Mouse (Mus musculus): ENCODE data around the gene Adgrg7.

Gene Adgrg7

GRCm38 (mm10) chr16:56710071-56710470 lies 85.6 kb downstream of the Adgrg7 start:
- no peak for DNase-seq (ENCODE audit: low read depth, low spot score)

DNA sequence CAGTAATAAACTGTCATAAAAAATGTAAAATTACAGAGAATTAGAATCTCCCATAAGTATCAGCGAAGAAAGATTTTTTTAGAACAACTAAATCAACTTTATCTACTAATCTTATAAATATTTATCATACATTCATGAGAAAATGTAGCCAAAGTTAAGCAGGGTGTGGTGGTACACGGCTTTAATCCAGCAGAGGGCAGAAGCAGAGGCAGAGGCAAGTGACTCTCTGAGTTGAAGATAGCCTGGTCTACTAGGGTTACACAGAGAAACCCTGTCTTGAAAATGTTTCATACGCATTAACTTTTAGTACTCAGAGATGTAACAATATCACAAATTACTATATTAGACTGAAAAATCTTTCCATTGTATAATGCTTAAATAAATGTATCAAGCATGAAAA lies 89.9 kb downstream of the Adgrg7 start:
- no peak for DNase-seq (ENCODE audit: low read depth, low spot score)

DNA sequence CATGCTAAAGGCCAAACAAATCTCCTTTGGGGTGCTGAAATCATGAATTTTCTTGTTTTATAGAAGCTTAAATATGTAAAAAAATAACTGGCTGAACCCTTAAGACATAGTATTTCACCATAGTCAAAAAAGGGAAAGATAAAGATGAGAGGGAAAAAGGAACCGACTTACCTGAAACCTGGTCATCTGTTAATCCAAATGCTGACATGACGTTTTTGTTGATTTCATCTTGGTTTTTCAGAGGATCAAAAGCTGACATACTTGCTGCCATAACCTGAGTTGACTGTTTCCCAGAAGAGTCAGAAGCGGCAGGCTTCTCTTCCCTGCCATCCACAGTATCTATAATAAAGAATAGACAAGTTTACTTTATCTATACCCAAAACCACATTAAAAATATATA lies 94.8 kb downstream of the Adgrg7 start:
- DNase-seq (ENCODE audit: low read depth, low spot score) = no peak

DNA sequence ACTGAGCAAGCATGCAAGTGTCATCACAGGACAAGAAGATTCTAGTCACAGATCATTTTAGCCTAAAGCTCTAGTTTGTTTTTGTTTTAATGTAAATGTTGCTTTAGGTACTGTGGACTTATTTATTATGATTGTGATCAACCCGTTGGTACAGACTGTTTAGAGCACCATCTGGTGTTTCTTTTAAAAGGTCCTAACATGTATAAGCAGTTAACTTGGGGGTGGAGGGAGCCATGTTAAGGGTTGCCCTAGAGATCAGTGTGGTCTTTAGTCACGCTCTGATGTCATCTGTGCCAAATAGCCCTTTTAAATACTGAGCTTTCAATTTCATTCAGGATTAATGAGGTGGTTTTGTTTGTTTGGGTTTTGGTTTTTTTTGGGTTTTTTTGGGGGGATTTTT lies 99.2 kb downstream of the Adgrg7 start:
- DNase-seq (ENCODE audit: low read depth, low spot score) = no peak

GRCm38 (mm10) chr16:56690715-56691114 lies 104.9 kb downstream of the Adgrg7 start:
- DNase-seq (ENCODE audit: low read depth, low spot score) = no peak

DNA sequence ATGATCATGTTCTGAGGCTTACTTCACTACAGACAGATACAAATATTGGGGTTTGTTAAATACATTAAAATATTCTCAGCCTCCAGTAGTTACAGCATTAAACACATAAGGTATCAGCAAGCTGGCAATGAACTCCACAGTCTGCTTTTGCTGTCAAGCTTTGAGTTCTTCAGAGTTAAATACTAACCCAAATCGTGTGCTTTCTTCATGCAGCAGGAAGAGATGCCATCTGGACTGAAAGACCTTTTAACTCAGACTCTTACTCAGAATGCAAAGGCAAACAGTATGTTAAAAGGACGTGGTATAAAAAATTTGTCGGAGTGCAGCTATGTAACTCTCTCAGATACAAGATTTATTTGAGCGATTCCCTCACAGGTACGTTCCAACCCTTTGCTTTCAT lies 108.9 kb downstream of the Adgrg7 start:
- no peak for DNase-seq (ENCODE audit: low read depth, low spot score)

- no peak for DNase-seq (ENCODE audit: low read depth, low spot score)
These were observed 114.5 kb downstream of the Adgrg7 start for GRCm38 (mm10) chr16:56681010-56681645.

- DNase-seq (ENCODE audit: low read depth, low spot score) = no peak
These were observed 118.5 kb downstream of the Adgrg7 start for GRCm38 (mm10) chr16:56677146-56677545.

Data from ES-CJ7 (cell line).